Mouse (Mus musculus): Measurements from ENCODE around the gene Dab1. TPM values are rescaled to one million over a fixed set of nuclear protein-coding genes. Genes with fewer than 3 reads are reported as not detected.

Dab1 gene
- polyA plus RNA-seq, 1 experiment from 2014 or later: 36.4 TPM

DNA sequence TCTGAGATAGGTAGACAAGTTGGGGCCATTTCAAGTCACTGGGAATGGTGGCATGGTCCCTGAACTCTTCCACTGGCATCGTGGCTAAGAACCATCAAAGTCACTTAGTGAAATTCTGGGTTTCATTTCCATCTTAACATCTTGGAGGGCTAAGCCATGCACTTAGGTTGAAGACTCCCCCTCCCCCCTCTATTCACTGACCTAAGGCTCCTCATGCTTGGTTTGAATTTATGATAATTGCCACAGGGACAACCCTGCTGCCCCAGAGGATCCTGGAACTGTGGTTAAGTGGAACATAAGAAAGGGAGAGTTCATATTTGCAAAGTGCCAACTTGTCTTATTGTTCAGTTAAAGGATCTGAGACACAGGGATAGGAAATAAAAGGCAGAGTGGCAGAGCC is 375.2 kb downstream of the Dab1 start:
- H3K27me3 ChIP-seq (ENCODE audit: control insufficient read depth, insufficient read depth, low read length): no peaks in the 10 kb centered on the region
- no peaks in the 10 kb centered on the region for H3K9me3 ChIP-seq (ENCODE audit: control insufficient read depth, low read length)
- ATAC-seq (ENCODE audit: insufficient read depth, low FRiP score, low TSS enrichment) (no peak), DNase-seq (ENCODE audit: low spot score) (no peak)
- H3K4me1 ChIP-seq (ENCODE audit: control insufficient read depth, insufficient read depth, low read length): no peaks in the 10 kb centered on the region
- H3K27ac ChIP-seq (ENCODE audit: low read depth, low read length): no peak overlapping the region
- H3K4me2 ChIP-seq (ENCODE audit: low read depth): no peak overlapping the region
- H3K36me3 ChIP-seq (ENCODE audit: control insufficient read depth, insufficient read depth, low read length): no peaks in the 10 kb centered on the region
- H3K4me3 ChIP-seq (ENCODE audit: low read depth, low read length): no peak overlapping the region
- 79% methylated on average over 1 of the region's 1 CpGs for WGBS
- H3K9ac ChIP-seq (ENCODE audit: low read length): no peak overlapping the region

- no peak overlapping the region for H3K27ac ChIP-seq (ENCODE audit: low read depth, low read length)
- no peaks in the 10 kb centered on the region for H3K9me3 ChIP-seq (ENCODE audit: control insufficient read depth, low read length)
- ATAC-seq (ENCODE audit: insufficient read depth, low FRiP score, low TSS enrichment): no peak
- no peaks in the 10 kb centered on the region for H3K36me3 ChIP-seq (ENCODE audit: control insufficient read depth, insufficient read depth, low read length)
- no peak for DNase-seq (ENCODE audit: low spot score)
- no peaks in the 10 kb centered on the region for H3K4me1 ChIP-seq (ENCODE audit: control insufficient read depth, insufficient read depth, low read length)
- H3K27me3 ChIP-seq (ENCODE audit: control insufficient read depth, insufficient read depth, low read length): no peaks in the 10 kb centered on the region
- no peak overlapping the region for H3K9ac ChIP-seq (ENCODE audit: low read length)
- no peak overlapping the region for H3K4me2 ChIP-seq (ENCODE audit: low read depth)
- 82% methylated on average over 5 of the region's 5 CpGs for WGBS
- no peak overlapping the region for H3K4me3 ChIP-seq (ENCODE audit: low read depth, low read length)
These were observed 389.2 kb downstream of the Dab1 start for GRCm38 (mm10) chr4:104008406-104008805.

DNA sequence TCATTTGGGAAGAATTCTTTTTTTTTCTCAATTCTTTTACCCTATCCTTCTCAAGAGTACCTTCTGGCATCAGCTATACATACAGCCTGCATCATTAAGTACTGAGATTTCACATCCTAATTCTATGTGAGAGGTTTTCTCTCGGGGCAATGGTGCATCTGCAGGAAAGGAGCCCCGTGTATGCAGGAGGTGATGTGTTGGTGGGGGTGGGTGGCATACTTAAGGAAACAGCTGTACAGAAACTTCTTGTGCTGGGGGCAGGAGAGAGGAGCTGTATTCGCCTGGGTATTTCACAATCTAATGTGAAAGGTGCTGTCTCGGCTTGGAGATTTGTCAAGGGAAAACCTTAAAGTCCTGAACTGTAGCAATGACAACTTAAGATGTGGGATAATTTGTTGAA is 392.5 kb downstream of the Dab1 start:
- no peak overlapping the region for H3K27ac ChIP-seq (ENCODE audit: low read depth, low read length)
- no peaks in the 10 kb centered on the region for H3K36me3 ChIP-seq (ENCODE audit: control insufficient read depth, insufficient read depth, low read length)
- no peak overlapping the region for H3K4me3 ChIP-seq (ENCODE audit: low read depth, low read length)
- no peak for ATAC-seq (ENCODE audit: insufficient read depth, low FRiP score, low TSS enrichment)
- H3K9me3 ChIP-seq (ENCODE audit: control insufficient read depth, low read length): no peaks in the 10 kb centered on the region
- 70% methylated on average over 4 of the region's 4 CpGs for WGBS
- DNase-seq (ENCODE audit: low spot score): no peak
- no peak overlapping the region for H3K4me2 ChIP-seq (ENCODE audit: low read depth)
- H3K4me1 ChIP-seq (ENCODE audit: control insufficient read depth, insufficient read depth, low read length): no peaks in the 10 kb centered on the region
- no peak overlapping the region for H3K9ac ChIP-seq (ENCODE audit: low read length)
- H3K27me3 ChIP-seq (ENCODE audit: control insufficient read depth, insufficient read depth, low read length): no peaks in the 10 kb centered on the region

DNA sequence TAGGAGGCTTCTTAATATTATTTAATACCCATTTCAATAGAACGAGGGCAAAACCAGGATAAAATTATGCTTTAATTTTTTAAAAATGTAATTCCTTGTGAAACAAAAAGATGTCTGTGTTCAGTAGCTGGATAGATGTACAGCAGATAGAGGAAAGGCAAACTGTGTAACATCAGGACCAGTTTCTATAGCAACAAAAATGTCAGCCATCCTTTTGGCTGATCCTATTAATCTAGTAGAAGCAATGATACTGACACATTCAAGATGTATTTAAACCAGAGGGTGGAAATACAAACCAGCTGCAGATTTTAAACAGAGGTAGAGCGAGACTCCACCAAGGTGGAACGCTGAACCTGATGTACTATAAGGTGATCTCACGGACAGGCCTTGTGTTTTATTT is 393.0 kb downstream of the Dab1 start:
- ATAC-seq (ENCODE audit: insufficient read depth, low FRiP score, low TSS enrichment) (no peak), DNase-seq (ENCODE audit: low spot score) (no peak)
- Histone ChIP-seq H3K4me2 (ENCODE audit: low read depth) (no peak overlapping the region), H3K4me1 (ENCODE audit: control insufficient read depth, insufficient read depth, low read length) (no peaks in the 10 kb centered on the region), H3K27ac (ENCODE audit: low read depth, low read length) (no peak overlapping the region), H3K36me3 (ENCODE audit: control insufficient read depth, insufficient read depth, low read length) (no peaks in the 10 kb centered on the region), H3K9me3 (ENCODE audit: control insufficient read depth, low read length) (no peaks in the 10 kb centered on the region), H3K9ac (ENCODE audit: low read length) (no peak overlapping the region), H3K4me3 (ENCODE audit: low read depth, low read length) (no peak overlapping the region), H3K27me3 (ENCODE audit: control insufficient read depth, insufficient read depth, low read length) (no peaks in the 10 kb centered on the region)
- 86% methylated on average over 4 of the region's 4 CpGs for WGBS

- Histone ChIP-seq H3K36me3 (ENCODE audit: control insufficient read depth, insufficient read depth, low read length) (no peaks in the 10 kb centered on the region), H3K9me3 (ENCODE audit: control insufficient read depth, low read length) (no peaks in the 10 kb centered on the region), H3K27me3 (ENCODE audit: control insufficient read depth, insufficient read depth, low read length) (no peaks in the 10 kb centered on the region), H3K4me3 (ENCODE audit: low read depth, low read length) (no peak overlapping the region), H3K27ac (ENCODE audit: low read depth, low read length) (no peak overlapping the region), H3K4me1 (ENCODE audit: control insufficient read depth, insufficient read depth, low read length) (no peaks in the 10 kb centered on the region), H3K9ac (ENCODE audit: low read length) (no peak overlapping the region), H3K4me2 (ENCODE audit: low read depth) (no peak overlapping the region)
- DNase-seq (ENCODE audit: low spot score): no peak
- ATAC-seq (ENCODE audit: insufficient read depth, low FRiP score, low TSS enrichment): no peak
- 74% methylated on average over 2 of the region's 2 CpGs for WGBS
These were observed 406.0 kb downstream of the Dab1 start for GRCm38 (mm10) chr4:104025117-104025694.

DNA sequence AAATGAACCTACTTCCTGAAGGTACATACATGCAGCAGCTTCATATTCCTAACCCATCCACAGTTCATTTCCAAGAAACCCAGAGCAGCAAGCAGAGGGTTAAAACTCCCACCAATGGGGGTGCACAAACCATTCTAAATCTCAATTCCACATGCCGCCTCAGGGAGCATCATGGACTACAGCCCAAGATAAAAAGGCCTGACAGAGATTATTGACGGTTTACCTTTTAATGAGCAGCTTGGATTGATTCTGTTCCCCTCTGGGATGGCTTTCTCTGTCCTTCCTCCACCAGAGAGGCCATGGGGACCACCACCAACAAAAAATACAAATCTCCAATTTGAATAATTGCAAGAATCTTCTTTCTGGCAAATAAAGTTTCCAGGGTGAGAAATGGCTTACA is 407.7 kb downstream of the Dab1 start:
- Histone ChIP-seq H3K27ac (ENCODE audit: low read depth, low read length) (no peak overlapping the region), H3K4me1 (ENCODE audit: control insufficient read depth, insufficient read depth, low read length) (no peaks in the 10 kb centered on the region), H3K36me3 (ENCODE audit: control insufficient read depth, insufficient read depth, low read length) (no peaks in the 10 kb centered on the region), H3K9me3 (ENCODE audit: control insufficient read depth, low read length) (no peaks in the 10 kb centered on the region), H3K9ac (ENCODE audit: low read length) (no peak overlapping the region), H3K4me2 (ENCODE audit: low read depth) (no peak overlapping the region), H3K4me3 (ENCODE audit: low read depth, low read length) (no peak overlapping the region), H3K27me3 (ENCODE audit: control insufficient read depth, insufficient read depth, low read length) (no peaks in the 10 kb centered on the region)
- DNase-seq (ENCODE audit: low spot score) (no peak), ATAC-seq (ENCODE audit: insufficient read depth, low FRiP score, low TSS enrichment) (no peak)
- 44% methylated on average over 2 of the region's 2 CpGs for WGBS

- H3K9ac ChIP-seq (ENCODE audit: low read length): no peak overlapping the region
- H3K27ac ChIP-seq (ENCODE audit: low read depth, low read length): no peak overlapping the region
- no peak overlapping the region for H3K4me3 ChIP-seq (ENCODE audit: low read depth, low read length)
- no peak overlapping the region for H3K4me2 ChIP-seq (ENCODE audit: low read depth)
- DNase-seq (ENCODE audit: low spot score): no peak
- no peaks in the 10 kb centered on the region for H3K27me3 ChIP-seq (ENCODE audit: control insufficient read depth, insufficient read depth, low read length)
- H3K36me3 ChIP-seq (ENCODE audit: control insufficient read depth, insufficient read depth, low read length): no peaks in the 10 kb centered on the region
- 93% methylated on average over 1 of the region's 1 CpGs for WGBS
- ATAC-seq (ENCODE audit: insufficient read depth, low FRiP score, low TSS enrichment): no peak
- no peaks in the 10 kb centered on the region for H3K4me1 ChIP-seq (ENCODE audit: control insufficient read depth, insufficient read depth, low read length)
- no peaks in the 10 kb centered on the region for H3K9me3 ChIP-seq (ENCODE audit: control insufficient read depth, low read length)
These were observed 408.1 kb downstream of the Dab1 start for GRCm38 (mm10) chr4:104027239-104027638.

DNA sequence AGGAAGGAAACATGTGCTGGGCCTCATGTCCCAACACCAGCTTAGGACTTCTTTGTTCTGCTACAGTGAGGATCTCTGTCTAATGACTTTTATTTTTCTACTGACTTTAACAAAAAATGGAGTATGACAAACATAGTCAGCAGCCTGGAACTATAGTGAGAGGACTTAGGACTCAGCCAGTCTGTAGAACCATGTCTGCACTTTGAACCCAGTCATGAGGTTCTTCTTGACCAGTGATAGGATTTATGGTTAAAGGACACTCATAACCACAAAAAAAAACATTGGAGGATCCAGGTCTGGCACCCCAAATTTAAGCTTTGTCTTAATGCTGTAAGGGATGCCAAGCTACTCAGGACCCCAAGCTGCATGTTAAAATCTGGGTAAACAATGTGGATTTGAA is 416.9 kb downstream of the Dab1 start:
- Histone ChIP-seq H3K4me3 (ENCODE audit: low read depth, low read length) (no peak overlapping the region), H3K36me3 (ENCODE audit: control insufficient read depth, insufficient read depth, low read length) (no peaks in the 10 kb centered on the region), H3K4me2 (ENCODE audit: low read depth) (no peak overlapping the region), H3K9me3 (ENCODE audit: control insufficient read depth, low read length) (no peaks in the 10 kb centered on the region), H3K4me1 (ENCODE audit: control insufficient read depth, insufficient read depth, low read length) (no peaks in the 10 kb centered on the region), H3K27me3 (ENCODE audit: control insufficient read depth, insufficient read depth, low read length) (no peaks in the 10 kb centered on the region), H3K27ac (ENCODE audit: low read depth, low read length) (no peak overlapping the region), H3K9ac (ENCODE audit: low read length) (no peak overlapping the region)
- DNase-seq (ENCODE audit: low spot score) (no peak), ATAC-seq (ENCODE audit: insufficient read depth, low FRiP score, low TSS enrichment) (no peak)

GRCm38 (mm10) chr4:104039588-104039987 is 420.4 kb downstream of the Dab1 start:
- H3K27me3 ChIP-seq (ENCODE audit: control insufficient read depth, insufficient read depth, low read length): no peaks in the 10 kb centered on the region
- 31% methylated on average over 4 of the region's 4 CpGs for WGBS

More at GRCm38 (mm10) chr4:104039588-104039987, 420.4 kb downstream of the Dab1 start:
- Histone ChIP-seq H3K36me3 (ENCODE audit: control insufficient read depth, insufficient read depth, low read length) (no peaks in the 10 kb centered on the region), H3K4me2 (ENCODE audit: low read depth) (no peak overlapping the region), H3K9ac (ENCODE audit: low read length) (no peak overlapping the region), H3K27ac (ENCODE audit: low read depth, low read length) (no peak overlapping the region), H3K4me3 (ENCODE audit: low read depth, low read length) (no peak overlapping the region), H3K9me3 (ENCODE audit: control insufficient read depth, low read length) (no peaks in the 10 kb centered on the region), H3K4me1 (ENCODE audit: control insufficient read depth, insufficient read depth, low read length) (no peaks in the 10 kb centered on the region)
- DNase-seq (ENCODE audit: low spot score) (peak; percentile 10), ATAC-seq (ENCODE audit: insufficient read depth, low FRiP score, low TSS enrichment) (no peak)
